Mouse (Mus musculus) ovary, postnatal 14 days (tissue): ENCODE measurements around the gene Rnf123.

Experiments
- DNase-seq: peaks from one replicate; pipeline ENCODE4 v3.0.0; 2022; ENCODE audit warnings: low spot score

The Rnf123 gene

DNA sequence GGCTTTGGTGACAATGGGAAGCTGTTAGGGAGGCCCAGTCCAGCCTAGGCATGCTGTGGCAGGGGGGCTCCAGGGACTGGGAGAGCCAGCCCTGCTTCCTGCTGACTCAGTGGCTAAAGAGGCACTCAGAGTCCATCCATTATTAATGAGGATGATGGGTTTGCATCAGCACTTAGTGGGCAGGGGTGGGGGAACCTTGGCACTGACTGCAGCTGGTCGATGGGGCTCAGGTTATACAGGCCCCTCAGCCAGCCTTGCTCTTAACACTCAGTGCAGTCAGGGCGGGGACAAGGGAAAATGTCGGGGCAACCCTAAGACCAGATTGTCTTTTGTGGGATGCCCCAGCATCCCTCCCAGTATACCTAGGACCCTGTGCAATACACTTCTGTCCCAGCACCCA is 21.0 kb downstream of the Rnf123 start:
- DNase-seq, result no peak

DNA sequence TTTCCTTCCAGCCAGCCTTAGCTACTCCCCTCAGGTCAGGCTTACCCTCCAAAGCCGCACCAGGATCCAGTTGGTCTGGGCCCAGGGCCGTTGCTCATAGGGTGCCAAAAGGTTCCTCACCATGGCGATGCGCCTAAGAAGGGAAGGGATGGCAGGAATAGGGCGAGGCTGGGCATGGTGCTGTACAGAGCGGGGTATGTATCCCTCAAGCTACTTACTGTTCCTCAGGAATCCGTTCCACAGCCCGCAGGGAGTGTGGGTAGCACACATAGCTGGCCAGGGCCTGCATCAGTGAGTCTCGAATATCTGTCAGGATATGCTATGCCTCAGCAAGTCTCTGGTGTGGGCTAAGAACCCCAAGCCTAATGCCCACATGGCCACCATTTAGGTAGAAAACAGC is 24.9 kb downstream of the Rnf123 start:
- no peak for DNase-seq

- DNase-seq, result no peak
Measured at GRCm38 (mm10) chr9:108057262-108057562, 25.9 kb downstream of the Rnf123 start.

DNA sequence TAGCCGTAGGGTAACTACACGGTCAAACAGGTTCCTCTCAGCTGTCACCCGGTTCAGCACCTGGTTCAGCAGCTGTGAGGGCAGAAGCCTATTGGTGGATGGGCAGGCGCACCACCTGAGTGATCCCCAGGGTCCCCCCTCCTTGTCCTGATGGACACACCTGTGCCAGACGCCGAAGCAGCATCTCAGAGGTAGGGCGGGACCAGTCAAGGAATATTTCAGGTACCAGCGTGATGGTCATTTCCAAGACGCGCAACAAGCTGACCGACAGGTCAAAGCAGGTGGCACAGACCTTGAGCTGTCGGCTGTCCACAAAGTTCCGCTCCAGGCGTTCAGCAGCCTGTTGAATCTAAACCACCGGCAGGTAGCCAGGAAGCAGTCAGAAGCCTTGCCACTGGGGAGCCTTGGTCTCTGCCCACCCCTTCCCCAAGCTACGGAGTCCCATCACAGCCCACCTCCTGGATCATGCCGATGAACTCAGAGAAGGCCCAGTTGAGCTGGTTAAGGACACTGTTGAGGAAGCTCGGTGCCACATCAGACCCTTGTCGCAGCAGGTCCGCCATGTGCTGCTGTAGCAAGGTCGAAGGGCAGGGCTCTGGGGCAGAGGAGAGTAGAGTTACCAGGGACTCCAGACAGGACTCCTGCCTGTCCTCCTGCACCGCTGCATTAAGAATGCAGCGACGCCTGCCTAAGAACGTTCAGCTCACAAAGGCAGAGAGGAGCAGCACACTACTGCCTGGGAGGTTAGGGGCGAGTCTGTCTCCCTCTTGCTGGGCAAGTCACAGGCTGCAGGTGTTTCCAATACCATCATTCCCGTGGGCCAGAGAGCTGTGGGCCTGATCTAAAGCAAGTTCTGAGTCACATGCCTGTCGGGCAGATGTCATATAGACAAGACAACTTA is 26.5 kb downstream of the Rnf123 start:
- no peak for DNase-seq

DNA sequence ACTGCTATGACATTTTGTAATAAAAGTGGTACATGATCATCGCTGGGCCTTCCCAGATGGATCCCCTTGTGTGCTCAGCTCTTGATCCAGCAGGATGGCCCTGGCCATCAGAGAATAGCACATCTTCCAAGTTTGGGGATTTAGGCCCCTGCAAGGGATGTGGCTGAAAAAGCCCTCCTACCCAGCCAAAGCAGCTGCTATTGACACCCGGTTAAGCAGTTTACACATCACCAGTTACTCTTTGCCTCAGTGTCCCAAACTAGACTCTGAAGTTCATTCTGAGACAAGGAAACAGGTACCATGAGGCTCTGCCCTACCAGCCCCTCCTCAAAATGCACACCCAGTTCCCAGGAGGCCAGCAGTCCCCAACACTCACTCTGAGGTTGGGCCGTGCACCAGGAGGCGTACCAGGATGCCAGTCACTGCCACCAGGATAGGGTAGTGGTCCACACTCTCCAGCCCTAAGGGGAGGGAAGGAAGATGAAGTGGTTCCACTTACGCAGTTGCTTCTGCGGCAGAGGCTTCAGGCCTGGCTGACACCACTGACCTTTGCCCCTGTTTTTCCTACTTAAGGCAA is 27.4 kb downstream of the Rnf123 start:
- no peak for DNase-seq

DNA sequence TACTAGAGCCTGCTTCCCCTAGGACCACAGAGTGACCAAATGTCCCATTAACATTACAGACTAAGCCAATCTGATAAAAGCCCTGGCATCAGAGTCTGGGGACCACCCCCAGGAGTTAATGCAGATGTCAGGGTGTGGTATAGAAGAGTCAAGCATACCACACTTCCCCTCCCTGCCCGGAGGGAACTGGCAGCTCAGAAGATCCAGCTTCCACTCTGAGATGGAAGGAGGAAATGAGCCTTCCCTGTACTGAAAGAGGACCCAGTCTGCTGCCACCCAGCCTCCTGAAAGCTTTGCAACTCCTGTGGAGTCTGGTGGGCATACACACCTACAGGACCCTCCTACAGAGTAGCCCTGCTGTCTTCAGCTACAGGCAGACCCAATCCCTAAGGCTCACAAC is 28.1 kb downstream of the Rnf123 start:
- DNase-seq, result no peak

DNA sequence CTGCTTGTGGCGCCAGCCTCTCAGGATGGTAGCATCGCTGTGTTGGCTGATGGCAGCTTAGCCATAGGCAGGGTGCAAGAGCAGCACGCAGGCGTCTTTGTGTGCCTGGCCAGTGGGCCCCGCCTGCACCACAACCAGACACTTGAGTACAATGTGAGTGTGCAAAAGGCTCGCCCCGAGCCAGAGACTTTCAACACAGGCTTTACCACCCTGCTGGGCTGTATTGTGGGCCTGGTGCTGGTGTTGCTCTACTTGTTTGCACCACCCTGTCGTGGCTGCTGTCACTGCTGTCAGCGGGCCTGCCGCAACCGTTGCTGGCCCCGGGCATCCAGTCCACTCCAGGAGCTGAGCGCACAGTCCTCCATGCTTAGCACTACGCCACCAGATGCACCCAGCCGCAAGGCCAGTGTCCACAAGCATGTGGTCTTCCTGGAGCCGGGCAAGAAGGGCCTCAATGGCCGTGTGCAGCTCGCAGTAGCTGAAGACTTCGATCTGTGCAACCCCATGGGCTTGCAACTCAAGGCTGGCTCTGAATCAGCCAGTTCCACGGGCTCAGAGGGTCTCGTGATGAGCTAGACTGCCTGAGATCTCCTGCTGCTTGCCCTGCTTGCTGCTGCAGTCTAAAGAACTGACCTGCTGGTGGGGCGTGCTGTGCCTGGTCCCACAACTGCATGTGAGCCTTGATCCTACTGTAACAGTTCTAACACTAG is 28.7 kb downstream of the Rnf123 start:
- DNase-seq, result no peak

GRCm38 (mm10) chr9:108053665-108054225 is 29.4 kb downstream of the Rnf123 start:
- DNase-seq, result no peak

DNA sequence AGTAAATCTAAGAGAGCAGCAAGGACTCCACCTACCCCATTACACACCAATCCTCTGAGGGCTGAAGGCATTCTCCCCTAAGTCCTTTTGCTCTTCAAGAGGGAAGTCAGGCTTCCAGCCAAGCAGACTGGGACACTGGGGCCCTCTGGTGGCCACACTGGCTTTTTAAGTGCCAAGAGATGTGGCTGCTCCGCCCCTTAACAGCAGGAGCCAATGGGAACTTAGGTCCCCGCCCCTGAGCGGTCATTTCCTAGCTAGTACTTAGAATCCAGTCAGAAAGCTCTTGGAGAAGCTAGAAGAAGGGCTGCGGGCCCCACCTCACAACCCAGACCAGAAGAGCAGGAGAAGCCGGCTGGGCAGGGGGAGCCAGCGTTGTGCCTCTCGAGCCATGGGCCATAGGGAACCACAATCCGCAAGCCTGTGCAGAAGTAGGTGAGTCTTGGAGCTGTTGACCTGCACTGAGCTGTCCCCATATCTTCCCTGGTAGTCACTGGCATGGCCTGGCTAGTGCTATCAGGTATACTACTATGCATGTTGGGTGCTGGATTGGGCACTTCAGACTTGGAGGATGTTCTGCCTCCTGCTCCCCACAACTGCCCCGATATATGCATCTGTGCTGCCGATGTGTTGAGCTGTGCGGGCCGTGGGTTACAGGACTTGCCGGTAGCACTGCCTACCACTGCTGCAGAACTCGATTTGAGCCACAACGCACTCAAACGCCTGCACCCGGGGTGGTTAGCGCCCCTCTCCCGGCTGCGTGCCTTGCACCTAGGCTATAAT is 30.1 kb downstream of the Rnf123 start, which contains the start of gene Amigo3:
TSS of gene Amigo3 (plus strand) at position 275 of the 780 bp plus-strand sequence.
- DNase-seq, result peak; percentile 97

DNA sequence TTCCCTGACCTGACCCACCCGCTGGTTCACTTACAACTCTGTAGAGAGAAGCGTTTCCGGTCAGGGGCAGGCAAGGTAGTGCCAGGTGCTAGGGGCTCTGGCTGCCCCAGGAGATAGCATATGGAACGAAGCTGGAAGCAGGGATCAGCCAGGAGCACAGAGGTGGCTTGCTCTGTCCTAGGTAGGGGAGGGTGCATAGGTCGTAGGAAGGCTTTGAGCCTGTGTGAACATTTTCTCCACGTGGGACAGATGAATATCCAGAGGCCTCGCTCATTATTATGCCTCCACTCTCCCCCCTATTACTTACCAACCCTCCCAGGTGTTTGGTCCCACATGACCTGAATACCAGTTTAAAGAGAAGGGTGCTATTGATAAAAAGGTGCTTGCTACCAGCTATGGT is 30.7 kb downstream of the Rnf123 start:
- no peak for DNase-seq

- no peak for DNase-seq
Measured at GRCm38 (mm10) chr9:108051931-108052220, 31.3 kb downstream of the Rnf123 start.

DNA sequence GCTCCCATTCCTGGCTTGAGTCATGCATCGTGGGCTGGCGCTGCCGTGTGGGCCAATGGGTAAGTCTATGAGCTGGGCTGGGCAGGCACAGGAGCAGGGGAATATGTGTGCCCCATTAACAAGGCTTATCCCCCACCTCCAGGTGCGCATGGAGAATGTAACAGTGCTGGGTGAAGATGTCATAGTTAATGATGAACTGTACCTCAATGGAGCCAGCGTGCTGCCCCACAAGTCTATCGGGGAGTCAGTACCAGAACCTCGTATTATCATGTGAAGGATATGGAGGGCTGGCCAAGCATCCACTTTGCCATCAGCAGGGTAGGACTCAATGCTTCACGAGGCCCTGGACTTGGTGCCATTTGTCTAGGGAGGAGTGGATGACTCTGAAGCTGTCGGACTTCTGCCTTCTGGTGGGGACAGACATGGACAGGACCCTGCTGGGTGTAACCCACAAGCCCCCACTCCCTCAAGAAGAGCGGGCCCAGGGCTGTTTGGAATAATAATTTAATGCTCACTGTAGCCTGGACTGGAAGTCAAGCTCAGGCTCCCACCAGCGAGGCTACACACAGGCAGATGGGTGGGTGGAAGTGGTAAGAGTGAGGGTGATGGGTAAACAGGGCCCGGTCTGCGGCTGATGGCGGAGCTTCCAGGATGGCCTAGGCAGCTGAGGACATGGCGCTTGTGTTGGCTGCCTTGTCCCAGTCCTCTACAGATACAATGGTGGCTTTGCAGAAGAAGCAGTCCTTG is 31.8 kb downstream of the Rnf123 start:
- DNase-seq, result no peak

DNA sequence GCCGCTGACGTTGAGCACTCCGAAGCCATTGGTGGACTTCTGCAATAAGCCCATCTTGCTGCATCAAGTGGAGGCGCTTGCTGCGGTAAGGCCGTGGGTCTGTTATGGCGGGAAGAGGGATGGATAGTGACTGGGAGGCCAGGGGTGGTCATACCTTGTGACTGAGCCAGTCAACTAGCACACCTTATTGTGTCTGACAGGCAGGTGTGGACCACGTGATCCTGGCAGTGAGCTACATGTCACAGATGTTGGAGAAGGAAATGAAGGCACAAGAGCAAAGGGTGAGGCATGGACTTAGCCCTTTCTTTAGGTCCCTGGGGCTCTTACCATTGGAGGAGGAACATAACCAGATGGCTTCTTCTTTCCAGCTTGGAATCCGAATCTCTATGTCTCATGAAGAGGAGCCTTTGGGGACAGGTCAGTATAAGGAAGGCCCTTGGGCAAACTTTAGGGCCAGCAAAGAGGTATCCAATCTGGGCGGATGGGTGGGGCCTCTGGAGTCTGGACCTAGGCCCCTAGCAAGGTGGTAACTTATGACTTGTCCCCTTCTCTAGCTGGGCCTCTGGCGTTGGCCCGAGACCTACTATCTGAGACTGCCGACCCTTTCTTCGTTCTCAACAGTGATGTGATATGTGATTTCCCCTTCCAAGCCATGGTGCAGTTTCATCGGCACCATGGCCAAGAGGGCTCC is 33.4 kb downstream of the Rnf123 start:
- DNase-seq, result no peak

- peak; percentile 91 for DNase-seq
Measured at GRCm38 (mm10) chr9:108049016-108049455, 34.1 kb downstream of the Rnf123 start, which contains the start of gene Gmppb. Gmppb (plus strand) TSS chr9:108049242.

- no peak for DNase-seq
Measured at GRCm38 (mm10) chr9:108048566-108048955, 34.6 kb downstream of the Rnf123 start.

GRCm38 (mm10) chr9:108047601-108048565 is 35.3 kb downstream of the Rnf123 start:
- DNase-seq, result no peak

DNA sequence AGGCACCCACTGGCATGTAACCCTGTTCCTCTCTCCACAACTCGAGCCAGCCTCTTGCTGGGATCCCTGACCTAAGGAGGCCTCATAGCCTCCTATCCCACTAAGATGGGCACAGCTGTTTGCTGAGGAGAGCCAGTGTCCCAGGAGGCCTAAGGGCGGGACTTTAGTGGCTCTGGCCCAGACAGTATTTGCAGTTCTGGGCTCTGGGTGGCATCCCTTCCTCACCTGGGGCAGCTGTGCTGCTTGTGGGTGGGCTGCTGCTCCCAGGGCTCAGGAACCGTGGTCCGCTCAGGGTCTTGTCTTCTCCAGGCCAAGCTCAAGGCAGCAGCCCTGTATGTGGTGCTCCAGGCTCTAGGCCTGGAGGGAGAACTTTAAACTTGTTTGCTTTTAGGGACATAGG is 36.6 kb downstream of the Rnf123 start:
- no peak for DNase-seq

GRCm38 (mm10) chr9:108044751-108045492 is 38.2 kb downstream of the Rnf123 start:
- no peak for DNase-seq
